ENCODE assay signal across 10 mouse cellular contexts in the genomic region with DNA sequence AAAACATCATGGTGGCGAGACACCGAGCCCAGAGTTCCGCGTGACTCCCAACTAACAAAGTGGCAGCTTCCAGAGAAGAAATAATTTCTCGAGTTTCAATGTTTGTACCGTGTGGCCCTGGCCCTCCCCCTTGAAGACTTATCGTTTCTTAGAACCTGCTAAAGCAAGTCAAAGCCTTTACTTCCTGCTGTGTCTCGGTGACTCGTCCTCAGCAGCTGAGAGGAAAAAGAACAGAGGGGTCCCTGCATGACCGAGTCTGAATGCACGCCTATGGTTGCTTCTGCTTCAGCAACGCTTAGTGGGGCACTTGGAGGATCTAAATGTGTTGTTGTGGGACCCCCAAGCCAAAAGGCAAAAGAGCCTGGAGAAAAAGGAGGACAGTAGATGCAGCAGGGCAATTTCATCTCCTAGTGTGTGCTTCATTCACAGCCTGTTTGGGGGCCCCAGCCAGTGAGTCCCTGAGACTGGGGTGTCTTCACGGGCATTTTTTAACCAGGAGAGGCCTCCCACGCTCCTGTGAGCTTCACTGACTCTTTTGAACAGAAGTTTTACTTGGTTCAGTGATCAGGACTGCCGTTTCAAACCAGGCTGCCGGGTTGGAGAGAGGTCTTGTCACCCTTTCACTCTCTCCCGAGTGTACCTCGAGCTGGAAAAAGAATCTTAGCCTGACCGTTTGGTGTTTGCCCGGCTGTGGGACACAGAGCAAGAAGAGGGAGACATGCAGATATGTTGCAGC. TPM values are rescaled to one million over a fixed set of nuclear protein-coding genes. Genes with fewer than 3 reads are reported as not detected.
DNase-seq lines count a peak whose midpoint lies in the region; ATAC-seq lines count a peak whose summit lies in the region.
"Had no signal": no experiment of that assay in that cellular context is flagged by ENCODE, and none has a peak within 500 bp of the region (broad histone marks: within the 10 kb centered on the region; RNA-seq: fewer than 3 reads in every experiment).

No protein-coding gene starts in this region.

- H3K4me3 ChIP-seq in hindbrain, embryonic 16.5 days (ENCODE audit: low read length), result no peak overlapping the region
- no peak overlapping the region for H3K4me3 ChIP-seq in midbrain, embryonic 12.5 days
- H3K4me3 ChIP-seq: erythroblast, embryonic 14.5 days had no signal

- 0 out of 2 replicates have a peak, but pooled peaks have one; percentile 30 for ATAC-seq in hindbrain, embryonic 16.5 days
- ATAC-seq in midbrain, embryonic 12.5 days (ENCODE audit: low FRiP score, low read depth), result no peak
- ATAC-seq in erythroblast, adult 5-6 weeks (replicated peaks; ENCODE audit: low FRiP score, poor library complexity, severe bottlenecking), result no peak

- 26% methylated on average over 20 of the region's 20 CpGs for WGBS in hindbrain, embryonic 16.5 days
- 17% methylated on average over 20 of the region's 20 CpGs for WGBS in midbrain, embryonic 12.5 days

- H3K36me3 ChIP-seq in hindbrain, embryonic 16.5 days (ENCODE audit: control insufficient read depth, insufficient read depth, low read length), result no peaks in the 10 kb centered on the region
- H3K36me3 ChIP-seq in midbrain, embryonic 12.5 days, result no peaks in the 10 kb centered on the region

- DNase-seq in 416B (ENCODE audit: low read depth), result peak; percentile 46
- peak; percentile 58 for DNase-seq in CD4-positive, CD25-positive, alpha-beta regulatory T cell, adult 2 months (ENCODE audit: low read depth, low spot score)
- no peak for DNase-seq in cerebellum, adult 11 months
- DNase-seq in c-Kit-positive CD71-positive TER-119-positive erythroid progenitor cells, embryonic 14.5 days (ENCODE audit: low spot score), result no peak
- no peak for DNase-seq in layer of hippocampus, adult 9-10 months (ENCODE audit: low spot score)
- DNase-seq: layer of hippocampus, adult 9-11 months had no signal

- no peaks in the 10 kb centered on the region; the same call in 1 of the 2 replicates for H3K27me3 ChIP-seq in hindbrain, embryonic 16.5 days (replicated peaks; ENCODE audit: control insufficient read depth, insufficient read depth, low read length)
- peaks cover 5% of the 10 kb centered on the region; the same call in 1 of the 2 replicates for H3K27me3 ChIP-seq in midbrain, embryonic 12.5 days

- H3K9ac ChIP-seq in hindbrain, embryonic 16.5 days (ENCODE audit: low read depth, low read length), result no peak overlapping the region
- H3K9ac ChIP-seq in midbrain, embryonic 12.5 days (replicated peaks), result no peak overlapping the region

- no peak overlapping the region for H3K27ac ChIP-seq in hindbrain, embryonic 16.5 days (ENCODE audit: low read depth, low read length)
- peak overlapping the region; percentile 20; the same call in 1 of the 2 replicates for H3K27ac ChIP-seq in midbrain, embryonic 12.5 days (replicated peaks)

- peaks cover 3% of the 10 kb centered on the region; the same call in 1 of the 2 replicates for H3K4me1 ChIP-seq in hindbrain, embryonic 16.5 days (ENCODE audit: control insufficient read depth, insufficient read depth, low read depth, low read length)
- H3K4me1 ChIP-seq in midbrain, embryonic 12.5 days, result peaks cover 20% of the 10 kb centered on the region; the same call in 1 of the 2 replicates

- H3K9me3 ChIP-seq in hindbrain, embryonic 16.5 days (ENCODE audit: control insufficient read depth, low read length), result no peaks in the 10 kb centered on the region
- no peaks in the 10 kb centered on the region for H3K9me3 ChIP-seq in midbrain, embryonic 12.5 days

- H3K4me2 ChIP-seq in hindbrain, embryonic 16.5 days (ENCODE audit: low read length), result peak overlapping the region; percentile 12; the same call in 1 of the 2 replicates
- H3K4me2 ChIP-seq in midbrain, embryonic 12.5 days (replicated peaks), result peak overlapping the region; percentile 35

RNA-seq across cellular contexts. Expression of a gene that starts 56.6 kb away (rescaled TPM):
- 10.0 and 11.2 TPM in 2 replicates for polyA plus RNA-seq in hindbrain, embryonic 16.5 days (2015; fragmentation: Nextera tagmentation; extraction: Ambion mirVana)
- 4.5 and 5.5 TPM in 2 replicates for polyA plus RNA-seq in midbrain, embryonic 12.5 days (2016; fragmentation: Nextera tagmentation; extraction: Ambion mirVana)
- total RNA-seq in erythroblast, adult 5-6 weeks (2015; ENCODE audit: low replicate concordance), result 0.96 TPM in 1 of 2 replicates, not detected in the other
- 2.8 and 11.3 TPM in 2 replicates for total RNA-seq in erythroblast, adult 5-6 weeks (2017; ENCODE audit: low replicate concordance)

Comparison
In these comparisons a context has a peak if more than half of its experiments do, and no peak if none do; other contexts are left out.
1. DNase-seq: peak in 416B (single experiment) and CD4-positive, CD25-positive, alpha-beta regulatory T cell, adult 2 months (single experiment); none in cerebellum, adult 11 months (single experiment), c-Kit-positive CD71-positive TER-119-positive erythroid progenitor cells, embryonic 14.5 days (single experiment) and layer of hippocampus, adult 9-10 months (single experiment).